36 mouse cellular contexts compared by ENCODE assay signal in the genomic region with DNA sequence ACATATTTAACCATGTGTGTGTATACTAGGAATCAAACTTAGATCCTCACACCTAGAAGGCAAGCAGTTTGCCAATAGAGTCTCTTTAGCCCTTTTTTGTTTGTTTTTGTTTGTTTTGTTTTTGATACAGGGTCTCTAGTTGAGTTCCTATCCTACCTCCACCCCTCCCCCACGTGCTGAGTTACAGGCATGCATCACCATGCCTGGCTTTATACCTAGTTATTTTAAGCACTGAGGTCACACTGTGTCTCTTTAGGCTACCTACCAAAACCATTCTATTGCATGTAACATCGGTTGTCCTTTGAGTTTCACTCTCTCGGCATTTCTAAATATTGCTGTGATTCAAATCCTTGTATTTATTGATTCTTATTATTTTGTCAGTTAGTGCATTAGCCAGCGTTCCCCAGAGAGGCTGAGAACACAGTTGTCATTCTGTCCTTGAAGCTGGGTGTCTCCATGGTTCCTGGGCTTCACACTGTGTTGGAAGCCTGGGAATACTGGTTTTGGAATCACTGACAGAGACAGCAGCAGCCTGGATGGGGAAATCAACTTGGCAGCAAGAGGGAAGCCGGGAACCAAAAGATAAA. TPM values are rescaled to one million over a fixed set of nuclear protein-coding genes. Genes with fewer than 3 reads are reported as not detected.
DNase-seq lines count a peak whose midpoint lies in the region; ATAC-seq and TF ChIP-seq lines count a peak whose summit lies in the region.
"Had no signal": no experiment of that assay in that cellular context is flagged by ENCODE, and none has a peak within 500 bp of the region (broad histone marks: within the 10 kb centered on the region; RNA-seq: fewer than 3 reads in every experiment).

No protein-coding gene starts in this region.

- ATAC-seq in megakaryocyte, adult 5-6 weeks (ENCODE audit: poor library complexity, severe bottlenecking), result no peak
- ATAC-seq: forebrain, embryonic 14.5 days; midbrain, embryonic 15.5 days; Patski had no signal

- no peaks in the 10 kb centered on the region for H3K79me2 ChIP-seq in liver, adult 2 months (ENCODE audit: control insufficient read depth, insufficient read depth, low read length)

- H3K9ac ChIP-seq in liver, adult 2 months (ENCODE audit: low read depth, low read length), result no peak overlapping the region
- H3K9ac ChIP-seq: embryonic facial prominence, embryonic 12.5 days; hindbrain, embryonic 15.5 days; kidney, embryonic 15.5 days; liver, embryonic 14.5 days; lung, embryonic 14.5 days; midbrain, embryonic 15.5 days; neural tube, embryonic 12.5 days had no signal

- no peaks in the 10 kb centered on the region for H3K27me3 ChIP-seq in liver, adult 2 months (ENCODE audit: control insufficient read depth, insufficient read depth, low read length)
- H3K27me3 ChIP-seq: hindbrain, embryonic 15.5 days; kidney, embryonic 15.5 days; midbrain, embryonic 15.5 days; Patski had no signal

- no peaks in the 10 kb centered on the region for H3K36me3 ChIP-seq in liver, adult 2 months (ENCODE audit: control insufficient read depth, insufficient read depth, low read length)
- H3K36me3 ChIP-seq: embryonic facial prominence, embryonic 12.5 days; hindbrain, embryonic 10.5 days; hindbrain, embryonic 15.5 days; kidney, embryonic 15.5 days; midbrain, embryonic 10.5 days; midbrain, embryonic 15.5 days; neural tube, embryonic 12.5 days had no signal

- no peak overlapping the region for H3K27ac ChIP-seq in liver, adult 2 months (replicated peaks; ENCODE audit: insufficient read depth, low read depth, low read length)
- H3K27ac ChIP-seq: embryonic facial prominence, embryonic 12.5 days; hindbrain, embryonic 10.5 days; hindbrain, embryonic 15.5 days; kidney, embryonic 15.5 days; liver, embryonic 14.5 days; midbrain, embryonic 10.5 days; midbrain, embryonic 15.5 days; neural tube, embryonic 12.5 days had no signal

- no peaks in the 10 kb centered on the region; the same call in 1 of the 2 replicates for H3K4me1 ChIP-seq in liver, adult 2 months (ENCODE audit: control insufficient read depth, insufficient read depth, low read length)
- H3K4me1 ChIP-seq: embryonic facial prominence, embryonic 12.5 days; midbrain, embryonic 15.5 days had no signal

- no peak for TF ChIP-seq CTCF in liver, adult 2 months (IDR thresholded peaks at IDR 0.05; ENCODE audit: low read depth, low read length)

- WGBS in liver, adult 2 months, result 19% methylated on average over 5 of the region's 5 CpGs

- intact Hi-C loops in heart, postnatal 25 days (cut with DNase I), result loop anchor here (5.0 kb wide), 1 partner anchor 336 kb away; no protein-coding TSS in a partner anchor
- intact Hi-C loops in heart, postnatal 10 days (cut with DNase I), result loop anchor here (5.0 kb wide), 1 partner anchor 336 kb away; no protein-coding TSS in a partner anchor

- DNase-seq in heart, adult 18-20 months, result peak; percentile 50 to 61
- no peak for DNase-seq in heart, postnatal 25 days (ENCODE audit: low spot score)
- peak; percentile 52 for DNase-seq in liver, adult 2 months (ENCODE audit: extremely low read depth, low read depth, low spot score)
- DNase-seq in liver, result no peak
- peak; percentile 65 to 67 for DNase-seq in heart, postnatal 10 days
- DNase-seq in neural tube, embryonic 10.5 days (ENCODE audit: extremely low spot score, low spot score), result no peak
- DNase-seq: adrenal gland, postnatal 14 days; cerebellum, adult 11 months; cerebellum, adult 9-10 months; cerebellum, postnatal 36 days; embryo, embryonic 11 days; gastrocnemius, postnatal 10 days; kidney, adult 18-20 months; kidney, postnatal 25 days; left cerebral cortex, postnatal 4 days; lung, embryonic 14.5 days; lung, postnatal 14 days; right cerebral cortex, adult 18-20 months had no signal

- TF ChIP-seq POLR2A in liver, adult 2 months (IDR thresholded peaks at IDR 0.05; ENCODE audit: extremely low read depth, insufficient read depth, low read length), result no peak

- no peak overlapping the region for H3K4me3 ChIP-seq in liver, adult 2 months (ENCODE audit: insufficient read depth, low read depth, low read length)
- H3K4me3 ChIP-seq: embryonic facial prominence, embryonic 12.5 days; hindbrain, embryonic 10.5 days; hindbrain, embryonic 15.5 days; kidney, embryonic 15.5 days; midbrain, embryonic 10.5 days; midbrain, embryonic 15.5 days; neural tube, embryonic 12.5 days had no signal

RNA-seq across cellular contexts. Expression of a gene that starts 28.4 kb away (rescaled TPM):
- total RNA-seq in heart, adult 18-20 months (2021), result 1 to 10 TPM; 8.3 to 9.1 TPM
- 10 to 100 TPM in 1 of 2 experiments, 1 to 10 TPM in 1; 6.1 to 12.4 TPM for total RNA-seq in heart, postnatal 25 days (2021)
- 5.1 and 15.4 TPM in 2 replicates for total RNA-seq in liver, adult 2 months (2014; rRNA removed)
- polyA plus RNA-seq in liver, adult 2 months (2012; rRNA removed), result 22.9 and 28.7 TPM in 2 replicates
- total RNA-seq in heart, postnatal 10 days (2021), result 1 to 10 TPM; 8.6 TPM
- 0.22 TPM in 1 of 2 replicates, not detected in the other for total RNA-seq in megakaryocyte, adult 5-6 weeks (2015)
- total RNA-seq in megakaryocyte, adult 5-6 weeks (2017), result 0.51 TPM in 1 of 2 replicates, not detected in the other
- total RNA-seq: granulocyte monocyte progenitor cell, adult 5-6 weeks; MEL had no signal

RNA-seq across cellular contexts. Expression of a gene that starts 40.6 kb away (rescaled TPM):
- total RNA-seq in heart, adult 18-20 months (2021), result not detected
- under 1 TPM in 1 of 2 experiments, not detected in 1; 0.45 TPM for total RNA-seq in heart, postnatal 25 days (2021)
- not detected in 2 replicates for total RNA-seq in liver, adult 2 months (2014; rRNA removed)
- 0.31 TPM in 1 of 2 replicates, not detected in the other for polyA plus RNA-seq in liver, adult 2 months (2012; rRNA removed)
- not detected for total RNA-seq in heart, postnatal 10 days (2021)
- 0.60 TPM in 1 of 2 replicates, not detected in the other for total RNA-seq in megakaryocyte, adult 5-6 weeks (2015)
- not detected in 2 replicates for total RNA-seq in megakaryocyte, adult 5-6 weeks (2017)
- total RNA-seq: gastrocnemius, postnatal 10 days; granulocyte monocyte progenitor cell, adult 5-6 weeks; layer of hippocampus, adult 18-20 months; layer of hippocampus, postnatal 14 days; MEL had no signal
- polyA plus RNA-seq: embryonic facial prominence, embryonic 12.5 days; forebrain, embryonic 14.5 days; frontal cortex, adult 2 months; hindbrain, embryonic 10.5 days; kidney, embryonic 15.5 days; limb, embryonic 14.5 days; liver, embryonic 14.5 days; midbrain, embryonic 10.5 days; neural tube, embryonic 12.5 days; stomach, embryonic 14.5 days had no signal

Comparison
In these comparisons a context has a peak if more than half of its experiments do, and no peak if none do; other contexts are left out.
1. DNase-seq: peak in heart, adult 18-20 months (2 of 2), liver, adult 2 months (single experiment) and heart, postnatal 10 days (2 of 2); none in heart, postnatal 25 days (single experiment), liver (single experiment) and neural tube, embryonic 10.5 days (single experiment).